Mouse (Mus musculus): ENCODE measurements around the gene Mpp1. TPM values are rescaled to one million over a fixed set of nuclear protein-coding genes. Genes with fewer than 3 reads are reported as not detected.

The Mpp1 gene
- polyA plus RNA-seq, 1 experiment from 2014 or later, result 24.6 TPM

GRCm38 (mm10) chrX:75095369-75096162 lies 35.2 kb downstream of the Mpp1 start, which contains the start of gene Dkc1:
TSS of gene Dkc1 (plus strand) at chrX:75095854.
- no peaks in the 10 kb centered on the region for H3K4me1 ChIP-seq (ENCODE audit: control insufficient read depth, insufficient read depth, low read length)
- peak; percentile 100 for ATAC-seq (ENCODE audit: low FRiP score)
- 20% methylated on average over 29 of the region's 29 CpGs for WGBS
- no peak within 1 kb of the TSS for H3K27ac ChIP-seq (ENCODE audit: low read depth, low read length)
- DNase-seq (ENCODE audit: low spot score, missing footprints), result no peak
- H3K9ac ChIP-seq (ENCODE audit: low read length), result peak within 1 kb of the TSS; percentile 71
- no peaks in the 10 kb centered on the region for H3K27me3 ChIP-seq (ENCODE audit: control insufficient read depth, insufficient read depth, low read length)
- peak within 1 kb of the TSS; percentile 50 for H3K4me3 ChIP-seq (ENCODE audit: low read depth, low read length)
- H3K4me2 ChIP-seq, result peak within 1 kb of the TSS; percentile 54
- H3K36me3 ChIP-seq (ENCODE audit: control insufficient read depth, insufficient read depth, low read length), result no peaks in the 10 kb centered on the region
- no peaks in the 10 kb centered on the region for H3K9me3 ChIP-seq (ENCODE audit: control insufficient read depth, low read length)

GRCm38 (mm10) chrX:75085654-75086053 lies 45.2 kb downstream of the Mpp1 start:
- no peaks in the 10 kb centered on the region for H3K27me3 ChIP-seq (ENCODE audit: control insufficient read depth, insufficient read depth, low read length)
- DNase-seq (ENCODE audit: low spot score, missing footprints) (no peak), ATAC-seq (ENCODE audit: low FRiP score) (no peak)
- no peaks in the 10 kb centered on the region for H3K4me1 ChIP-seq (ENCODE audit: control insufficient read depth, insufficient read depth, low read length)
- no peak overlapping the region for H3K9ac ChIP-seq (ENCODE audit: low read length)
- H3K27ac ChIP-seq (ENCODE audit: low read depth, low read length), result no peak overlapping the region
- no peaks in the 10 kb centered on the region for H3K9me3 ChIP-seq (ENCODE audit: control insufficient read depth, low read length)
- H3K36me3 ChIP-seq (ENCODE audit: control insufficient read depth, insufficient read depth, low read length), result no peaks in the 10 kb centered on the region
- 28% methylated on average over 1 of the region's 1 CpGs for WGBS
- H3K4me3 ChIP-seq (ENCODE audit: low read depth, low read length), result no peak overlapping the region
- no peak overlapping the region for H3K4me2 ChIP-seq

- H3K27ac ChIP-seq (ENCODE audit: low read depth, low read length), result no peak within 1 kb of the TSS
- 18% methylated on average over 8 of the region's 17 CpGs for WGBS
Observed at GRCm38 (mm10) chrX:75084774-75085508, 45.9 kb downstream of the Mpp1 start, which contains the start of gene Gab3. TSS of gene Gab3 (minus strand) at chrX:75085458.

GRCm38 (mm10) chrX:75083982-75084773 lies 46.6 kb downstream of the Mpp1 start:
- H3K4me3 ChIP-seq (ENCODE audit: low read depth, low read length), result peak overlapping the region; percentile 39
- H3K36me3 ChIP-seq (ENCODE audit: control insufficient read depth, insufficient read depth, low read length), result no peaks in the 10 kb centered on the region
- no peaks in the 10 kb centered on the region for H3K4me1 ChIP-seq (ENCODE audit: control insufficient read depth, insufficient read depth, low read length)
- DNase-seq (ENCODE audit: low spot score, missing footprints), result peak; percentile 84
- no peaks in the 10 kb centered on the region for H3K27me3 ChIP-seq (ENCODE audit: control insufficient read depth, insufficient read depth, low read length)
- 29% methylated on average over 25 of the region's 26 CpGs for WGBS
- ATAC-seq (ENCODE audit: low FRiP score), result peak; percentile 80
- peak overlapping the region; percentile 46; the same call in 1 of the 2 replicates for H3K9ac ChIP-seq (ENCODE audit: low read length)
- H3K9me3 ChIP-seq (ENCODE audit: control insufficient read depth, low read length), result no peaks in the 10 kb centered on the region
- no peak overlapping the region for H3K27ac ChIP-seq (ENCODE audit: low read depth, low read length)
- H3K4me2 ChIP-seq, result peak overlapping the region; percentile 44

More at GRCm38 (mm10) chrX:75084774-75085508, 45.9 kb downstream of the Mpp1 start, which contains the start of gene Gab3:
- Histone ChIP-seq H3K4me1 (ENCODE audit: control insufficient read depth, insufficient read depth, low read length) (no peaks in the 10 kb centered on the region), H3K4me2 (peak within 1 kb of the TSS; percentile 44), H3K9me3 (ENCODE audit: control insufficient read depth, low read length) (no peaks in the 10 kb centered on the region), H3K36me3 (ENCODE audit: control insufficient read depth, insufficient read depth, low read length) (no peaks in the 10 kb centered on the region), H3K4me3 (ENCODE audit: low read depth, low read length) (peak within 1 kb of the TSS; percentile 39), H3K9ac (ENCODE audit: low read length) (peak within 1 kb of the TSS; percentile 46; the same call in 1 of the 2 replicates), H3K27me3 (ENCODE audit: control insufficient read depth, insufficient read depth, low read length) (no peaks in the 10 kb centered on the region)
- ATAC-seq (ENCODE audit: low FRiP score), result peak; percentile 93
- no peak for DNase-seq (ENCODE audit: low spot score, missing footprints)

GRCm38 (mm10) chrX:75082351-75082750 lies 48.5 kb downstream of the Mpp1 start:
- H3K4me3 ChIP-seq (ENCODE audit: low read depth, low read length), result no peak overlapping the region
- no peak for ATAC-seq (ENCODE audit: low FRiP score)

More at GRCm38 (mm10) chrX:75082351-75082750, 48.5 kb downstream of the Mpp1 start:
- Histone ChIP-seq H3K9ac (ENCODE audit: low read length) (no peak overlapping the region), H3K27ac (ENCODE audit: low read depth, low read length) (no peak overlapping the region), H3K9me3 (ENCODE audit: control insufficient read depth, low read length) (no peaks in the 10 kb centered on the region), H3K4me2 (no peak overlapping the region), H3K27me3 (ENCODE audit: control insufficient read depth, insufficient read depth, low read length) (no peaks in the 10 kb centered on the region), H3K4me1 (ENCODE audit: control insufficient read depth, insufficient read depth, low read length) (no peaks in the 10 kb centered on the region), H3K36me3 (ENCODE audit: control insufficient read depth, insufficient read depth, low read length) (no peaks in the 10 kb centered on the region)
- DNase-seq (ENCODE audit: low spot score, missing footprints), result no peak
- WGBS, result 52% methylated on average over 2 of the region's 2 CpGs

Other genes with a start within 250 kb of the Mpp1 start
- 1.2 and 1.3 TPM in 2 replicates for gene Gab3, start 45.6 kb downstream of the Mpp1 start, polyA plus RNA-seq (2014; fragmentation: Nextera tagmentation; extraction: Ambion mirVana)
- gene Dkc1, start 35.2 kb downstream of the Mpp1 start, polyA plus RNA-seq (2014; fragmentation: Nextera tagmentation; extraction: Ambion mirVana), result 119 and 126 TPM in 2 replicates
- gene Smim9, start 32.8 kb upstream of the Mpp1 start, polyA plus RNA-seq (2014; fragmentation: Nextera tagmentation; extraction: Ambion mirVana), result not detected in 2 replicates

Data from midbrain, embryonic 11.5 days (tissue).